Mouse (Mus musculus): ENCODE measurements around the gene Cnn2. TPM values are rescaled to one million over a fixed set of nuclear protein-coding genes. Genes with fewer than 3 reads are reported as not detected.
A peak's percentile ranks its signal among the peaks of the same experiment; 100 is the strongest.

Cnn2 gene
- polyA plus RNA-seq, 1 experiment = 55.5 TPM

DNA sequence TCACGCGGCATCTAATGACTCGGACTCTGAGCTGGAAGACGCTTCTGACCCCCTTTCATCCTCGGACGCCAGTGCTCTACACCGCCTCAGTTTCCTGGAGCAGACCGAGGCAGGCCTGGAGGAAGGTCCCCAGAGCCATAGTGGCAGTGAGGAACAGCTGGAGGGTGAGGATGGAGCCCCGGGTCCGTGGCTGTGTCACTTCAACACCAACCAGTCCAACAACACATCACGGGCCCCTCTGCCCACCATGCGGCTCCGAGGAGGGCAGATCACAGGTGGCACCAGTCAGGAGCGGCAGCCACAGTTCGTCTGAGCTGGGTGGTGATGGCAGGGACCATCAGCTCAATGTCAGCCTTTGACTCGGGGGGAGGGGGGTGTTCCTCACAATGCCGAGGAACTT lies 42.4 kb downstream of the Cnn2 start:
- 86% methylated on average over 17 of the region's 17 CpGs for WGBS
- H3K4me3 ChIP-seq (ENCODE audit: insufficient read depth, low read depth, low read length) = no peak overlapping the region
- H3K4me1 ChIP-seq (ENCODE audit: control insufficient read depth, insufficient read depth, low read length) = peaks cover 4% of the 10 kb centered on the region; the same call in 1 of the 2 replicates
- no peaks in the 10 kb centered on the region for H3K36me3 ChIP-seq (ENCODE audit: control insufficient read depth, insufficient read depth, low read length)
- TF ChIP-seq POLR2A (IDR thresholded peaks at IDR 0.05; ENCODE audit: low read depth, low read length) (no peak), CTCF (conservative IDR thresholded peaks at IDR 0.05; ENCODE audit: insufficient read depth, insufficient read length, low read depth, low read length) (no peak)
- DNase-seq = no peak
- no peak overlapping the region for H3K27ac ChIP-seq (ENCODE audit: insufficient read depth, low read depth, low read length)
- no peaks in the 10 kb centered on the region for H3K27me3 ChIP-seq (replicated peaks; ENCODE audit: control insufficient read depth, insufficient read depth, low read length)

DNA sequence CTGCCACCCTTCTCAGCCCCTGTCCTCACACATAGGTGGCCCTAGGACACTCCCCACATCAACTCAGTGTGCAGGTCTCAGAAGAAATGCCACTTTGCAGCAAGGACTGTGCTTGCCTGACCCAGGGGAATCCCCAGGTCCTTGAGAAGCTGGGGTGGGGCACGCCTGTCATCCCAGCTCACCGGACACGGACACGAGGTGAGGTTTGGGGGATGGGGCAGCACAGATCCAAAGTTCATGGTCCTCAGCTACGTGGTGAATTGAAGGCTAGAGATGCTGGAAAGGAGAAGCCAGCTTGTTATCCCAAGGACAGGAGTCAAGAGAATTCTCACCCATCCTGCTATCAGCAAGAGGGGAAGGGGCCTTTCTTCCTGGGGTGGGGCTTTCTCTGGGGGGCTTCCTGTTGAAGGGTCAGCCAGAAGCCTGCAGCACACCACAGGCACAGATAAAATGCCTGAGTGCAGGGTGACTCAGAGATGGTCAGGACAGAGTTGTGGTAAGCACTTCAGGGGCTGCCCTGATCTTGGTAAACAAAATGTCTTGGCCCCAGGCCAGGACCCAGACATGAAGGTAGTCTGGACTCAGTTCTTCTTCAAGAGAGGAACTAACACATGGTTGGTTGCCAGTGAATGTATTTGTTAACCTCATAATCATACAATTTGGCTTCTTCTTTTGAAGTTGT lies 44.6 kb downstream of the Cnn2 start:
- peak; percentile 73 for DNase-seq
- TF ChIP-seq POLR2A (IDR thresholded peaks at IDR 0.05; ENCODE audit: low read depth, low read length) (no peak), CTCF (conservative IDR thresholded peaks at IDR 0.05; ENCODE audit: insufficient read depth, insufficient read length, low read depth, low read length) (no peak)
- Histone ChIP-seq H3K4me1 (ENCODE audit: control insufficient read depth, insufficient read depth, low read length) (peaks cover 4% of the 10 kb centered on the region; the same call in 1 of the 2 replicates), H3K27ac (ENCODE audit: insufficient read depth, low read depth, low read length) (peak overlapping the region; percentile 16; the same call in 1 of the 2 replicates), H3K4me3 (ENCODE audit: insufficient read depth, low read depth, low read length) (no peak overlapping the region), H3K27me3 (replicated peaks; ENCODE audit: control insufficient read depth, insufficient read depth, low read length) (no peaks in the 10 kb centered on the region), H3K36me3 (ENCODE audit: control insufficient read depth, insufficient read depth, low read length) (no peaks in the 10 kb centered on the region; the same call in 1 of the 2 replicates)
- 23% methylated on average over 5 of the region's 5 CpGs for WGBS

DNA sequence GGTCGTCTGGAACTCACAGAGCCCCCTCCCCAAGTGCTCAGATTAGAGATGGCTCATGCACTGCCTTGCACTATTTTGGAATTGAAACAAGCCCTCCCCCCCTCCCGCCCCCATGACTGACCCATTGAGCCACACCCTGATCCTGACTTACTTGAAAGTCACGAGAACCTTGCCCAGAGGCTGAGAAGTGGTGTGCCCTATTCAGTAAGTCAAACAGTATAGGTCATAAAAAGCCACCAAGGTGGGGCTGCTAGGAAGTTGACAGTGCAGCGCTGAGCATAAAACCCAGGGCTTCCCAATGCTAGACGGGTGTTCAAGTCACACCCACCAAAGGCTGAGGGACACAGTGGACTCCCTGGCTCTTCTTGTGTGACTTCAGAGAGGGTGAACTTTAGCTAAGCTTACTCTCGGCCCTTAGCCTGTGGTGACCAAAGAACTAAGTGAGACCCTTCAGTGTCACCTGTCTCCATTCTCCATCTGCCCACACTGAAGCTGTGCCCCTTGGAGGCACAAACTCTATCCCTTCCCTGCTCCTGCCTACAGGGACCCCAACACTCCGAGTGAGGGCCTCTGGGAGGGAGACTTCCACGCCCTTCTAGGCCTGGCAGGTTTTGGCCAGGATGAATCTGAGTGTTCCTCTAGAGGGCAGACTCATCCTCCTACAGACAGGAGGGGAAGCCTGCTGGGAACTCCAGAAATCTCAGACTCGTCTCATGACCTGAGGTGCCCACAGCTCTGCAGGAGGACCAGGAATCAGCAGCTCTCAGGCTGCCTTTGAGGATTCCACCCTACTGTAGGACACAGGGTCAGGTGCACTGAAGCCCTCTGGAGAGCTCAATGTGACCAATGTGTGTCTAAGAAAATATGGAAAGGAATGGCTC lies 45.4 kb downstream of the Cnn2 start:
- H3K4me3 ChIP-seq (ENCODE audit: insufficient read depth, low read depth, low read length) = no peak overlapping the region
- peak; percentile 69 for DNase-seq
- peaks cover 10% of the 10 kb centered on the region; the same call in 1 of the 2 replicates for H3K4me1 ChIP-seq (ENCODE audit: control insufficient read depth, insufficient read depth, low read length)
- TF ChIP-seq CTCF (conservative IDR thresholded peaks at IDR 0.05; ENCODE audit: insufficient read depth, insufficient read length, low read depth, low read length) (peak; percentile 71), POLR2A (IDR thresholded peaks at IDR 0.05; ENCODE audit: low read depth, low read length) (no peak)
- H3K27me3 ChIP-seq (replicated peaks; ENCODE audit: control insufficient read depth, insufficient read depth, low read length) = no peaks in the 10 kb centered on the region
- WGBS = 25% methylated on average over 9 of the region's 9 CpGs
- no peaks in the 10 kb centered on the region; the same call in 1 of the 2 replicates for H3K36me3 ChIP-seq (ENCODE audit: control insufficient read depth, insufficient read depth, low read length)
- H3K27ac ChIP-seq (ENCODE audit: insufficient read depth, low read depth, low read length) = peak overlapping the region; percentile 31; the same call in 1 of the 2 replicates

DNA sequence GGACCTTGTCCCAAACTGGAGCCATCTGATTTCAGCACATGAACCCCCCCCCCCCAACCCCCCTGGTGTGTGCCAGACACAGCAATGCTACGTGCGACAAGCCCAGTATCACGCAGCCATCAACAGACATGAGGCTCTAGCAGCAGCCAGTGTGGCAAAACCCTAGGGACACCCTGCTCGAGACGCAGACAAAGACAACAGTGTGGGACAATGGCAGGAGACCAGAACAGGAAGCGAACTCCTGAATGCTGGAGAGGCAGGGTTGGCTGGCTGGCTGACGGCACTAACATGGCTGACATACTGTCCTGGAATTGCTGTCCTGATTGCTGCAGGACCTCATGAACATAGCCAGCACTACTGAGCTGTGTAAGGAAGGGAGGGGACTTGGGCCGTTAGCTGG lies 46.8 kb downstream of the Cnn2 start:
- Histone ChIP-seq H3K4me3 (ENCODE audit: insufficient read depth, low read depth, low read length) (no peak overlapping the region), H3K27me3 (replicated peaks; ENCODE audit: control insufficient read depth, insufficient read depth, low read length) (no peaks in the 10 kb centered on the region), H3K36me3 (ENCODE audit: control insufficient read depth, insufficient read depth, low read length) (no peaks in the 10 kb centered on the region; the same call in 1 of the 2 replicates), H3K4me1 (ENCODE audit: control insufficient read depth, insufficient read depth, low read length) (peaks cover 10% of the 10 kb centered on the region; the same call in 1 of the 2 replicates), H3K27ac (ENCODE audit: insufficient read depth, low read depth, low read length) (no peak overlapping the region)
- TF ChIP-seq POLR2A (IDR thresholded peaks at IDR 0.05; ENCODE audit: low read depth, low read length) (peak; percentile 5), CTCF (conservative IDR thresholded peaks at IDR 0.05; ENCODE audit: insufficient read depth, insufficient read length, low read depth, low read length) (no peak)
- 77% methylated on average over 8 of the region's 8 CpGs for WGBS
- peak; percentile 60 for DNase-seq

DNA sequence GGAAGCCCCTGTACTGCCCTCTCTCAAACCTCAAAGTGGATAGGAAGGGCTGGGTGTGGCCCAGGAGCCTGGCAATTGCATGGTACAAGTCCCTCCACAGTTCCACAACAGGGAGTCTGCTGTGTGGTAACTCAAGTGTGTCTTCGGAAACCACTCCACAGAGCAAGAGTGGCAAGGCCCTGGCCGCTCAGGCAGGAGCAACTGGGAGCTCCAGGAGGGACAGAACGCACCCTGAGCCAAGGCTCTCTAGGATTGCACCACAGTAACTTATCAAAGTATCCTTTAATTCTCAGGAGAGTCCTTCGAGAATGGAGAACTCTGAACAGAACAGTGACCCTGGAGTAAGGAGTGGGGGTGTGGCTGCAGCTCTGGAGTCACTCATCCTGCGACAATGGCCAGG lies 47.3 kb downstream of the Cnn2 start:
- TF ChIP-seq CTCF (conservative IDR thresholded peaks at IDR 0.05; ENCODE audit: insufficient read depth, insufficient read length, low read depth, low read length) (no peak), POLR2A (IDR thresholded peaks at IDR 0.05; ENCODE audit: low read depth, low read length) (no peak)
- Histone ChIP-seq H3K27ac (ENCODE audit: insufficient read depth, low read depth, low read length) (no peak overlapping the region), H3K36me3 (ENCODE audit: control insufficient read depth, insufficient read depth, low read length) (no peaks in the 10 kb centered on the region; the same call in 1 of the 2 replicates), H3K27me3 (replicated peaks; ENCODE audit: control insufficient read depth, insufficient read depth, low read length) (no peaks in the 10 kb centered on the region), H3K4me3 (ENCODE audit: insufficient read depth, low read depth, low read length) (no peak overlapping the region), H3K4me1 (ENCODE audit: control insufficient read depth, insufficient read depth, low read length) (peaks cover 10% of the 10 kb centered on the region; the same call in 1 of the 2 replicates)
- no peak for DNase-seq
- 84% methylated on average over 5 of the region's 5 CpGs for WGBS

DNA sequence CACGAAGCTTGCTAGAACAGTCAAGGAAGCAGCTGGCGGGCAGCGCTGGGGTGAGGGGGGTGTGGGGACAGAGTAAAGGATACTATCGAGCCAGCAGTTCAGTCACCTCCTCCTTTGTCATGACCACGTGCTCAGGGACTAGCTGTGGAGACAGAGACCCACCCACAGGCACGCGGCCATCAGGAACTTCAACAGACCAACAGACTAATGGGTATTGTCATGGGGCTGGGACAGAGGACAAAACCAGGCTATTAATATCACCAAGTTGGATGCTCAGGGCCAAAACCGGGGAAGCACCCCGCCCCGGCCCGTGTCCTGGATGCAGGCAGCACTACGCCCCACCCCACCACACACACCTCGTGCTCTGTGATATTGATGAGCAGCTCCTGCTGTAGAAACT lies 48.4 kb downstream of the Cnn2 start:
- Histone ChIP-seq H3K27ac (ENCODE audit: insufficient read depth, low read depth, low read length) (no peak overlapping the region), H3K36me3 (ENCODE audit: control insufficient read depth, insufficient read depth, low read length) (no peaks in the 10 kb centered on the region; the same call in 1 of the 2 replicates), H3K4me3 (ENCODE audit: insufficient read depth, low read depth, low read length) (no peak overlapping the region), H3K27me3 (replicated peaks; ENCODE audit: control insufficient read depth, insufficient read depth, low read length) (no peaks in the 10 kb centered on the region), H3K4me1 (ENCODE audit: control insufficient read depth, insufficient read depth, low read length) (peaks cover 10% of the 10 kb centered on the region; the same call in 1 of the 2 replicates)
- DNase-seq = peak; percentile 64
- TF ChIP-seq POLR2A (IDR thresholded peaks at IDR 0.05; ENCODE audit: low read depth, low read length) (no peak), CTCF (conservative IDR thresholded peaks at IDR 0.05; ENCODE audit: insufficient read depth, insufficient read length, low read depth, low read length) (no peak)
- WGBS = 80% methylated on average over 13 of the region's 13 CpGs

All from kidney, adult 2 months (tissue).